Mouse (Mus musculus): ENCODE data around the gene Dek. TPM values are rescaled to one million over a fixed set of nuclear protein-coding genes. Genes with fewer than 3 reads are reported as not detected.

Dek gene
- polyA plus RNA-seq, 1 experiment from 2014 or later, result 155 TPM

DNA sequence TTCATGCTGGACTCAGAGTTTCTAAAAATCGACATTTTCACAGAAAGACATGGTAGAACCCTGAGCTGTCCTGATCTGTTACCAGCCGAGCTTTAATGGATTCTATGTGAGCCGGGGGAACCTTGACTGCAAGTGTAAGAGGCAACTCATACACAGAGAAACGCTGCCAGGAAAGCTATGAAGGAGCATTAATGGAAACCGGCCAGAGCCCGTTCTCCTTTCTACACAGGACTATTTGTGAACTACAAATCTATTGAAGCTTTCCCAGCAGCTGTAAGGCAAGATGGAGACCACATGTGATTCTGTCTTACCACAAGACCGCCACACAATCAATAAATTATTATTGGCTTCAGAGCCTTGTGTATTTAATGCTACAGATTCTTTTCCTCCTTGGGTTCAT, 29.7 kb upstream of the Dek start:
- H3K27ac ChIP-seq (ENCODE audit: low read length), result no peak overlapping the region
- H3K4me3 ChIP-seq (ENCODE audit: low read length), result no peak overlapping the region
- no peaks in the 10 kb centered on the region for H3K9me3 ChIP-seq (ENCODE audit: control insufficient read depth, low read length)
- ATAC-seq, result no peak
- H3K9ac ChIP-seq (ENCODE audit: low read depth, low read length), result no peak overlapping the region
- no peaks in the 10 kb centered on the region for H3K36me3 ChIP-seq (ENCODE audit: control insufficient read depth, insufficient read depth, low read length)
- no peaks in the 10 kb centered on the region for H3K4me1 ChIP-seq (ENCODE audit: control insufficient read depth, insufficient read depth, low read length)
- H3K4me2 ChIP-seq (ENCODE audit: low read depth, low read length), result no peak overlapping the region
- no peaks in the 10 kb centered on the region for H3K27me3 ChIP-seq (replicated peaks; ENCODE audit: control insufficient read depth, insufficient read depth, low read length)
- 85% methylated on average over 7 of the region's 7 CpGs for WGBS

DNA sequence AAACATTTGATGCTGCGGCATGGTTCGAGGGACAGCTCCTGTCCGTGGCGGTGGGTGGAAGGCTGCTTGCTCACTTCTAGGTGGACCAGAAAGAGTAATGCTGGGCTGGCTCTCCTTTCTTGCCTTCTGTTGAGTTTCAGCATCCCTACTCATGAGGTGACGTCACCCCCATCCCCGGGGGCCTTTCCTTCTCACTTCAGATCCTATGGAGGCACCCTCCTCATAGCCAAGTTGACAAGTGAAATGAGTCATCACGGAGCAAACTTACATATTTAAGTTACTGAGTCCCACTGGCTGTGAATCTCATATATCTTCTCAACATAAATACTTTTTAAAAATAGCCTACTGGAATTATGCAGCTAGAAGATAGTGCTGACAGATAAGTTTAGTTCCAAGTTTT, 28.8 kb upstream of the Dek start:
- Histone ChIP-seq H3K9ac (ENCODE audit: low read depth, low read length) (no peak overlapping the region), H3K9me3 (ENCODE audit: control insufficient read depth, low read length) (no peaks in the 10 kb centered on the region), H3K27ac (ENCODE audit: low read length) (no peak overlapping the region), H3K4me2 (ENCODE audit: low read depth, low read length) (no peak overlapping the region), H3K4me1 (ENCODE audit: control insufficient read depth, insufficient read depth, low read length) (no peaks in the 10 kb centered on the region), H3K27me3 (replicated peaks; ENCODE audit: control insufficient read depth, insufficient read depth, low read length) (no peaks in the 10 kb centered on the region), H3K4me3 (ENCODE audit: low read length) (no peak overlapping the region), H3K36me3 (ENCODE audit: control insufficient read depth, insufficient read depth, low read length) (no peaks in the 10 kb centered on the region)
- 92% methylated on average over 7 of the region's 7 CpGs for WGBS
- no peak for ATAC-seq

DNA sequence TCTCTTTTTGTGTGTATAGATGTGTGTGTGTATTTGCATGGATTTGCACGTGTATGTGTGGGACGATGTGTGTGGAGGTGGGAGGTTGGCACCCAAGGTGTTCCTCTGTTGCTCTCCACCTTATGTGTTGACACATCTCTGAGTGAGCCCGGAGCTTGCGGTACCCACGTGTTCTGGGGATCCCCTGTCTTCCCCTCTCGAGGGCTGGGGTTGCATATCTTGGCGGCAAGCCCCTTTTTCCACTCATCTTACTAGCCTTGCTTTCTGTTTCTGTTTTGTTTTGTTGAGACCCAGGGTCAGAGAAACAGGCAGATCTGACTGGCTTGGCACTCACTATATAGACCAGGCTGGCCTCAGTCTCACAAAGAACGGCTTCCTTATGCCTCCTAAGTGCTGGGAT, 27.1 kb upstream of the Dek start:
- Histone ChIP-seq H3K9ac (ENCODE audit: low read depth, low read length) (no peak overlapping the region), H3K4me2 (ENCODE audit: low read depth, low read length) (no peak overlapping the region), H3K9me3 (ENCODE audit: control insufficient read depth, low read length) (no peaks in the 10 kb centered on the region), H3K27me3 (replicated peaks; ENCODE audit: control insufficient read depth, insufficient read depth, low read length) (no peaks in the 10 kb centered on the region), H3K4me3 (ENCODE audit: low read length) (no peak overlapping the region), H3K4me1 (ENCODE audit: control insufficient read depth, insufficient read depth, low read length) (no peaks in the 10 kb centered on the region), H3K36me3 (ENCODE audit: control insufficient read depth, insufficient read depth, low read length) (no peaks in the 10 kb centered on the region), H3K27ac (ENCODE audit: low read length) (no peak overlapping the region)
- ATAC-seq, result no peak
- 84% methylated on average over 8 of the region's 8 CpGs for WGBS

DNA sequence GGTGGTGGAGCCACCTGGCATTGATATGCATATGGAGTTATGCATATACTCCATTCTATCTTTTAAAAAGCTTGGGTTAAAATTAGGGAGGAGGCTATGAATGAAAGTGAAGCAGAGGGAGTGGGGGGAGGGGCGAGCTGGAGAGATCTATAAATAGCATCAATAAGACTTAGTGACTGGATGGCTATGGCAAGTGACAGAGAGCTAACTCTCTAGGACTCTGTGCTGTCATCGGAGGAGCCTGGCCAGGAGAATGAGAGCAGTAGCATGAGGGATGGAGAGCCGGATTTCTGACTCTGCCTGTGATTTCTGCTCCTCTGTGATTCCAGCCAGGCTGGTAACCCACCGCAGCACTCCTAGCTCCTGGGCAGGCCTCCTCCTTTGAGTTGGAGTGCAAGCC, 23.1 kb upstream of the Dek start:
- H3K9ac ChIP-seq (ENCODE audit: low read depth, low read length), result no peak overlapping the region
- ATAC-seq, result no peak
- 68% methylated on average over 4 of the region's 4 CpGs for WGBS

DNA sequence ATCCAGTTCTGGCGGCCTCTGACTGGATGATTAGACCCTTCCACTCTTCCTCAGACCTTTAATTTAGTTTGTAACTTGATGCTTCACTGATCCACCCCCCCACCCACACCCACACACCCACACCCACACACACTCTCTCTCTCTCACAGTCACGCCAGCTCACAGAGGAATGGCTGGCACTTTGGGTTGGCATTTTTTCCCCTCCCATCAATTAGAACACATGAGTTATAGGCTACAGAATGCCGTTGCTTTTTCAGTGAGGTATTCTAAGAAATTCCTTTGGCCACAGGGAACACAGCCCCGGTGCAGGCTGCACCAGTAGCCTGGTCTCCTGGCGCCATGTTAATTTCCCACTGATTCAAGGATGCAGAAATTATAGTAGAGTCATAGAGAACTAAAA, 19.6 kb upstream of the Dek start:
- Histone ChIP-seq H3K9me3 (ENCODE audit: control insufficient read depth, low read length) (no peaks in the 10 kb centered on the region), H3K27ac (ENCODE audit: low read length) (no peak overlapping the region), H3K9ac (ENCODE audit: low read depth, low read length) (no peak overlapping the region), H3K4me3 (ENCODE audit: low read length) (no peak overlapping the region), H3K4me1 (ENCODE audit: control insufficient read depth, insufficient read depth, low read length) (peaks cover 12% of the 10 kb centered on the region), H3K27me3 (replicated peaks; ENCODE audit: control insufficient read depth, insufficient read depth, low read length) (no peaks in the 10 kb centered on the region), H3K36me3 (ENCODE audit: control insufficient read depth, insufficient read depth, low read length) (no peaks in the 10 kb centered on the region), H3K4me2 (ENCODE audit: low read depth, low read length) (no peak overlapping the region)
- no peak for ATAC-seq
- WGBS, result 72% methylated on average over 5 of the region's 5 CpGs

More for the DNA sequence above, 23.1 kb upstream of the Dek start:
- Histone ChIP-seq H3K4me3 (ENCODE audit: low read length) (no peak overlapping the region), H3K36me3 (ENCODE audit: control insufficient read depth, insufficient read depth, low read length) (no peaks in the 10 kb centered on the region), H3K27ac (ENCODE audit: low read length) (no peak overlapping the region), H3K27me3 (replicated peaks; ENCODE audit: control insufficient read depth, insufficient read depth, low read length) (no peaks in the 10 kb centered on the region), H3K9me3 (ENCODE audit: control insufficient read depth, low read length) (no peaks in the 10 kb centered on the region), H3K4me2 (ENCODE audit: low read depth, low read length) (no peak overlapping the region), H3K4me1 (ENCODE audit: control insufficient read depth, insufficient read depth, low read length) (no peaks in the 10 kb centered on the region)

DNA sequence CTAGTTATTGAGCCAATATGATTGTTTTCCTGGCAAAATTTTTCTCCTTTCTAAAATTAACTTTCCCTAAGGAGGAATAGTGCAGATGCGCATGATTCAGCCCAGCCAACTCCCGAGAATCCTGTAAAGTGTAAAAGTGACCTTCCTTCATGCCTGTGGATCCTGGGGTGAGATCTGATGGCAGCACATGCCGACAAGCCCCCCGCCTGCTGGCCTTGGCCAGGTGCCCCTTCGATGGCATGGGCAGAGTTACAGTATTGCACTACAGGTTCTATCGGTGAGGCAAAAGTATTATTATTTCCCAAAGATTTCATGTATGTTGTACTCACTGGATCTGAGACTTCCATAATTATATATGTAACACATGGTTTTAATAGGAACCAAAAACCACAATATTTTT, 19.0 kb upstream of the Dek start:
- Histone ChIP-seq H3K4me2 (ENCODE audit: low read depth, low read length) (no peak overlapping the region), H3K4me1 (ENCODE audit: control insufficient read depth, insufficient read depth, low read length) (peaks cover 12% of the 10 kb centered on the region), H3K9ac (ENCODE audit: low read depth, low read length) (no peak overlapping the region), H3K27ac (ENCODE audit: low read length) (no peak overlapping the region), H3K36me3 (ENCODE audit: control insufficient read depth, insufficient read depth, low read length) (no peaks in the 10 kb centered on the region), H3K9me3 (ENCODE audit: control insufficient read depth, low read length) (no peaks in the 10 kb centered on the region), H3K4me3 (ENCODE audit: low read length) (no peak overlapping the region), H3K27me3 (replicated peaks; ENCODE audit: control insufficient read depth, insufficient read depth, low read length) (no peaks in the 10 kb centered on the region)
- 83% methylated on average over 6 of the region's 6 CpGs for WGBS
- ATAC-seq, result no peak

DNA sequence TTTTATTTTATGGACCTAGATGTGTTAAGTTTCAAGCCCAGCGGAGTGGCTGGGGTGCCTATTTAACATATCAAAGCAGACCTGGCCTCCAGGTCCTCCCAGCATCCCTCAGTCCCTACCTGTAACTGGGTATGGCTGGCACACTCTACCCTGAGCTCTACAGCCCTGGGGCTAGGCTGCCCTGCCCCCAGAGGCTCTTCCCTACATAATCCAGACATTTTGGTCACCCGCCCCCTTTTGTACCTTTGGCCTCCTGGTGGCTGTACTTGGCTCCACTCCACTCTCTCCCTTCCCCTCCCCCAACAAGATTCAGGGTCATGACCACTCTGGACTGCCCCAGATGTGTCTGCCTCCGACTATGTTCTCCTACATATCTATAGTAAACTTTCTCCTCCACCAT, 18.4 kb upstream of the Dek start:
- ATAC-seq, result no peak
- Histone ChIP-seq H3K4me2 (ENCODE audit: low read depth, low read length) (no peak overlapping the region), H3K27ac (ENCODE audit: low read length) (no peak overlapping the region), H3K9ac (ENCODE audit: low read depth, low read length) (no peak overlapping the region), H3K36me3 (ENCODE audit: control insufficient read depth, insufficient read depth, low read length) (no peaks in the 10 kb centered on the region), H3K4me1 (ENCODE audit: control insufficient read depth, insufficient read depth, low read length) (peaks cover 12% of the 10 kb centered on the region), H3K27me3 (replicated peaks; ENCODE audit: control insufficient read depth, insufficient read depth, low read length) (no peaks in the 10 kb centered on the region), H3K9me3 (ENCODE audit: control insufficient read depth, low read length) (no peaks in the 10 kb centered on the region), H3K4me3 (ENCODE audit: low read length) (no peak overlapping the region)
- 51% methylated on average over 3 of the region's 3 CpGs for WGBS

DNA sequence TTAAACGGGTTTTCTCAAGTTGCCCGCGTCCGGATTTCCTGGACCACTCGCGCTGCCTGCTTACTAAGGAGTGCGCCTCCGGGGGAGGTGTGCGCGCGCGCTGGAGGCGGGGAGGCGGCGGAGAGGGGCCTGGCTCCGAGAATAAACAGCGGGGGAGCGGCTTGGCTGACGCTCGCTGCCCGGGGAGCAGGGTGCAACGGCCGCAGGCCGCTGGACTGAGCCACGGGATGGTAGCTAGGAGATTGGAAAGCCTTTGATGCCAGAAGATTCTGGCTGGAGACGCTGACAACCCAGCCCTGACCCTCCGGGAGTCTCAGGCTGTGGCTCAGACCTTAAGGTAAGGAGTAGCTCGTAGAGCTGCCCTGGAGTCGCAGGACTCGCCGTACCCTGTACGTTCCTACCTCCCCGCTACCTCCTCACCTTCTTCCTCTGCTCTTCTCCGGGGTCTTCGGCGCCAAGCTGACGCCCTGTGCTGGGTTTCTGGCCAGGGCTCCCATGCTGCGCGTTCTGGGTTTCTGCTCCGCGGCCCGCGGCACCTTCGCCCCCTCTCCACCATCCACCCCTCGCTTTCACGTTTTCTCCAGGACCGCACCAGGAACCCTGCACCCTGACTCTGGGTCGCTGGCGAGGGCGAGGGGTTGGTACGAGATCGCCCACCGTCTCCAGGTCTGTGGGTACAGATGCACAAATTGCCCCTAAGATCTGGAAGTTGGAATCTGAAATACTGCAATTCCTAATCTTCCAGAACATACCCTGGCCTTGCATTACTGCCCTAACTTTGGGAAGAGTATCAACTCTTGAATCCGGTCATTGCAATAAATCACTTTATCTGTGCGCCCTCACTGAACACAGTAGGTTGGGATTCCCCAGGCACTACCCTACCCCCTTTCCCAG, 16.8 kb upstream of the Dek start, which contains the start of gene Rnf144b:
Gene Rnf144b (plus strand): TSS at position 120 of the 894 bp plus-strand sequence.
- peak; percentile 60; the same call in 1 of the 2 replicates for ATAC-seq
- no peak within 1 kb of the TSS for H3K27ac ChIP-seq (ENCODE audit: low read length)
- H3K4me1 ChIP-seq (ENCODE audit: control insufficient read depth, insufficient read depth, low read length), result peaks cover 12% of the 10 kb centered on the region
- H3K9me3 ChIP-seq (ENCODE audit: control insufficient read depth, low read length), result no peaks in the 10 kb centered on the region
- WGBS, result 2% methylated on average over 55 of the region's 55 CpGs
- H3K27me3 ChIP-seq (replicated peaks; ENCODE audit: control insufficient read depth, insufficient read depth, low read length), result no peaks in the 10 kb centered on the region
- no peaks in the 10 kb centered on the region for H3K36me3 ChIP-seq (ENCODE audit: control insufficient read depth, insufficient read depth, low read length)
- H3K9ac ChIP-seq (ENCODE audit: low read depth, low read length), result peak within 1 kb of the TSS; percentile 66
- peak within 1 kb of the TSS; percentile 98 for H3K4me2 ChIP-seq (ENCODE audit: low read depth, low read length)
- H3K4me3 ChIP-seq (ENCODE audit: low read length), result peak within 1 kb of the TSS; percentile 60

DNA sequence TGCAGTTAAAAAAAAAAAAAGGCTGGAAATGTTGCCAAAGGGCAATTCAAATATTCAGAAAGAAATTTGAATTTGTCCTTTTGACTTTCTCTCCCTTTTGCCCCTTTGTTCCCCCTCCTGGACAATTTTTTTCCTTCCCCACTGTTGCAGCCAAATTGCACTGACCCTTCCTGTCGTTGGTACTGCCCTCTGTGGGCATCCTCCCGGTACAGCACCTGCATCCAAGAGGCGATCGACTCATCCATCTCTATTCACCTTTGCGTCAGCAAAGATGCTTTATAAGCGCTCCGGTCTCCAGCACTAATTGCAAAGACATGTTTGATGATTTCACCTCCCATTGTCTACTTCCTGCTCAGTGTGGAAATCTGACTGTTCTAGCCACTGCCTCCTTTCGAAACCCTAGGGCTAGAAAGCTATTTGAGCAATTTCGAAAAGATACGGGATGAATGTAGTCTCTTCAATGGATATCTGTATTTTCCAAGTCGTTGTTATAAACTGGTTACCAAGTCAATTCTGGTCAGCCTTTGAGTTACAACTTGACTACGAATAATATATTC, 15.4 kb upstream of the Dek start:
- H3K4me2 ChIP-seq (ENCODE audit: low read depth, low read length), result no peak overlapping the region
- no peak overlapping the region for H3K4me3 ChIP-seq (ENCODE audit: low read length)
- no peaks in the 10 kb centered on the region for H3K9me3 ChIP-seq (ENCODE audit: control insufficient read depth, low read length)
- H3K9ac ChIP-seq (ENCODE audit: low read depth, low read length), result no peak overlapping the region
- H3K27me3 ChIP-seq (replicated peaks; ENCODE audit: control insufficient read depth, insufficient read depth, low read length), result no peaks in the 10 kb centered on the region
- WGBS, result 41% methylated on average over 12 of the region's 12 CpGs
- no peak for ATAC-seq
- no peak overlapping the region for H3K27ac ChIP-seq (ENCODE audit: low read length)
- H3K4me1 ChIP-seq (ENCODE audit: control insufficient read depth, insufficient read depth, low read length), result peaks cover 12% of the 10 kb centered on the region
- no peaks in the 10 kb centered on the region for H3K36me3 ChIP-seq (ENCODE audit: control insufficient read depth, insufficient read depth, low read length)

Data from intestine, embryonic 16.5 days (tissue).